Mouse (Mus musculus) left cerebral cortex, adult 8-10 months (tissue): Measurements from ENCODE around the gene Cfap100. TPM values are rescaled to one million over a fixed set of nuclear protein-coding genes. Genes with fewer than 3 reads are reported as not detected.

ENCODE experiments used
- DNase-seq, 2 experiments: peaks; one replicate each; pipeline ENCODE4 v3.0.0; 2022; ENCODE audit warnings: low spot score in 2 of 2
- total RNA-seq, 4 experiments: library from RNA; stranded (reverse); gene quantifications; 2 replicates each; pipeline ENCODE4 v1.2.4; 2022

Cfap100 gene
- total RNA-seq, 4 experiments from 2014 or later: 4.3 to 5.8 (median 5.1) TPM

DNA sequence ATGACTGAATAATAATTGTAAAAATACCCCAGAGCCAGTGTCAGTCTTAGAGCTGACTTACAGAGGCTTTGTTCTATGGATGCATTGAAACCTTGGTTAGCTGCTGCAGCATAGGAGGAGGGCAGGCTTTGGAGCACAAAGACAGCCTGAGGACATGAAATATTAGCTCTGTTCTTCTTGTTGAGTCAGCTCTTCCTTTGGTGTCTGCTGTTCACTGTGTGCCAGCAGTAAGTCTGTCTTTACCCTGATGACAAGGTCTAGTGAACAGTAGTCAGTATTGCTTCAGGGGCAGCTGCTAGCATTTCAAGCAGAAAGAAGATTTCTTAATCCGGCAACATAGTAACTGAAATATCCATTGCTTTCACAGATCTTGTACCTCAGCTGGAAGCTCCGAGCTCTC is 47.1 kb downstream of the Cfap100 start:
- no peak for DNase-seq

DNA sequence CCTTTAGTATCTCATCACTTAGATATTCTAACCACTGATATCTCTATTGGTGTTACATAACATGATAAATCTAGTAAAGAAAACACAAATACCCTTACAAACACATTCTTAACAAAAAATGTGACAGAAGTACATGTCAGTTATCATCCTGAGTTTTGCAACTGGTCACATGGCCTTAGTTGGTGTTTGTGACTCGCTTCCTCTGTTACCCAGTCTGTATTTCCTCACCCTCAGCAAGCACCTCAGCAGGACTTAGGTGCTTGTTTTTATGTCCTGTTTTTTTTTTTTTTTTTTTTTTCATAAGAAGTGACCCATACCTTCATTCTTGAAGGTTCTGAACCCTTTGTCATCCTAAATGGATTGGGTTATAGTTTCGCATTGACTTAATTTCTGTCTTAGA is 50.9 kb downstream of the Cfap100 start:
- no peak for DNase-seq

DNA sequence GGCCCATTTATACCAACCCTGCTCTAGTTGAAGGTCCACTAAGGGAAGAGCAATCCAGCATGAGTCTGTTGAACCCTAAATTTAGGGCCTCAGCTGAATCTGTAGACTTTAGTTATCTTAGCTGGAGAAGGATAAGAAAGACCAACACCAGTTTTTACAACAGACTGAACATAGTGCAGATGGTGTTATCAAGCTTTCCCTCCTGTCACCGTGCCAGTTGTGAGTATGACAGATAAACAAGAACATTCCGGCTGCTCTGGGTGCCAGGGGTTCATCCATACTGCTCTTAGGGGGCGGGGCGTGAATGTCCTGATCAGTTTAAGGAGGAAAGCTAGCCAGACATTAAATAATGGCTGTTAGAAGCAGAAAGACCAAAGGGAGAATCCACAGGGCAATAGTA is 54.0 kb downstream of the Cfap100 start:
- no peak for DNase-seq

DNA sequence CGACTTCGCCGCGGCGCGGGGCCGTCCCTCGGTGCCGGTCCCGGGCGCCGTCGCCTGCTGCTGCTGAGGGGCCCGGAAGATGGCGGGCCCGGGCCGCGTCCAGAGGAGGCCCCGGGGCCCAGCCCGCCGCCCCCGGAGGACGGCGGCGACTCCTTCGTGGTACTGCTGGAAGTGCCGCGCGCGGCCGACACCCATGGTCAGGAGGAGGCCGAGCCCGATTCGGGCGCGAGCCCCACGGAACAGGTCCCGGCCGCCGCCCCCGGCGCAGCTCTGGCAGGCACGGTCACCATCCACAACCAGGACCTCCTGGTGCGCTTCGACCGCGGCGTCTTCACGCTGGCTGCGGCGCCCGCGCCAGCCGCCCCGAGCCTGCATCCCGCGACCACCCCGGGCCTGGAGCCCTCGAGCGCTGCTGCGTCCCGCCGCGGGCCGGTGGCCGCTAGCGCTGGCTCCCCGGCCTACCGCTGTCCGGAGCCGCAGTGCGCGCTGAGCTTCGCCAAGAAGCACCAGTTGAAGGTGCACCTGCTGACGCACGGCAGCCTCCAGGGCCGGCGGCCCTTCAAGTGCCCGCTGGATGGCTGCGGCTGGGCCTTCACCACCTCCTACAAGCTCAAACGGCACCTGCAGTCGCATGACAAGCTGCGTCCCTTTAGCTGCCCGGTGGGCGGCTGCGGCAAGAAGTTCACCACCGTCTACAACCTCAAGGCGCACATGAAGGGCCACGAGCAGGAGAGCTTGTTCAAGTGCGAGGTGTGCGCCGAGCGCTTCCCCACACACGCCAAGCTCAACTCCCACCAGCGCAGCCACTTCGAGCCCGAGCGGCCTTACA is 58.7 kb downstream of the Cfap100 start:
- DNase-seq: peak; percentile 28 to 39

DNA sequence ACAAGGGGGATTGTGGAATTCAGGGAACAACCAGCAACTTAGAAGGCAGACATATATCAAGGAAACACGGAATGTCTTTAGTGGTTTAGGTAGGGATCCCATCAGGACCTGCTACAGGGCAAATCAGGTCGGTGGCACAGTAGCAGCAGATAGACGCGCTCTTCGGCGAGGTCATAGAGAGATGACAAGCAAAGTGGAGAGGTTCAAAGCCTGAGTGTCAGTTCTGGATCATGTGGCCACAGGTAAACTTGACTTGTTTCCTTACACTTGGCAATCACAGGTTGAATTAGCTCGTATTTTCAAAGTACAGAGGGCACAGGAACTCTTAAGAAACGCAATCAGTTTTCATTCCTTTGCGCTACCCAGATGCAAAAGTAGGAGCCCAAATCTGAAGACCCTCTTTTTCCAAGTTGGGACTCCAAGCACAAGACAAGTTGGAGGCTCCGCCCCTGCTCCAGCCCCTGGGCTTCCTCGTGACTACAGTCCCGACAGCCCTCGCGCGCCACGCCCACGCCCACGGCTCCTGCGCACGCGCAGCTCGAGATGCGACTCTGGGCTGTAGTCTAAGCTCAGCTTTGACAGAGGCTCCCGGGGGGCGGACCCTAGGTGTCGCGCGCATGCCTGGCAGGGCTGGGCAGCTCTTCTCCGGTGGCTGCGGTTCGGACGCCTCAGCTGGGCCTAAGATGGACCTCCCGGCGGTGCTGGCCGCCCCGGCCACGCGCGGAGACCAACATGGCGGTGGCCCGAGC is 59.4 kb downstream of the Cfap100 start, which contains the start of gene Zxdc:
TSS of gene Zxdc (plus strand) at position 517 of the 749 bp plus-strand sequence.
- DNase-seq: peak; percentile 99 to 100

DNA sequence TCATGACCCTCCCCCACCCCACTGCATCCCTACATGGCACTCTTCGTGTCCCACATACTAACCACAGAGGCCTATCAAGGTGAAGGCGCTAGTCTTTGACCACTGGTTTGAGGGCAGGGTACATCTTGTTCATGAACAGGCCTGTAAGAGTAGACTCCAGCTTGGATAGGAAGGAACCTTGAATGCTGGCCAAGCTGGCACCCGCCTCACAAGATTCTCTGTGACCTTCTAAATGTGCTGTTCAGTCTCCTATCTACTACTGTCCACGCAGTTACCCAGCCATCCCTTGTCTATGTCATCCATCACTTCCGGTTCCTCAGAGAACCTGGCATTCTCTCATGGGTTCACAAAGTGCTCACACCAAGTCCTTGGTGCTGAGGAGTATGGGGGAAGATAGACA is 65.3 kb downstream of the Cfap100 start:
- no peak for DNase-seq

DNA sequence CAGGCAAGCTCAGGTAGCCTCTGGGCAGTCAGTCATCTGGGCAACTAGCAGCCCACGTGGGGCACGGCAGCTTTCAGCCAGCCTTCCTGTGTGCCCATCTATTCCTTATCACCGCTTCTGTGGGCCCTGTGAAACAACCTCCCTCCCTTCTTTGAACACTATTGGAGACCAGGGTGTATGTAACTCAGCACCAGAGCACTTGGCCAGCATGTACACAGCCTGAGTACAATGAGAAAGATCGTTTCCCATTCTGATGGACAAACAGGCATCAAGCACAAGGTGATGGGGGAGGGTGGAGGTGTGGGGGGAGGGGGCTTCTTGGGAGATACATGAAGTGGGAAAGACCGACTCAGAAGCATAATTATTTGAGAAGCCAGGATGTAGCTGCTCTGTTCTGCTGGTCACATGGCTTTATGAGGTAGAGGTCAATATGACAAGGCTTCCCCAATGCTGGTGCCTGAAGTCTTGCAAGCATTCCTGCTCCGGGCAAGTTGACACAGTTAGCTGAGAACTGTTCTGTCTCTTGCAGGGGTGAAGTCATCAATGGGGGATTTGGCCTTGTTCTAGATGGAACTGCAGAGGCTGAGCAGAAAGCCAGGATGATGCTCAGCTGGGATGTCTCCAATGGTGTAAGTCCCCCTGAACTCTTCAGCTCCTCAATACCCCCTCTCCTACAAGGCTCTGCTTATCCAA is 67.5 kb downstream of the Cfap100 start:
- no peak for DNase-seq

DNA sequence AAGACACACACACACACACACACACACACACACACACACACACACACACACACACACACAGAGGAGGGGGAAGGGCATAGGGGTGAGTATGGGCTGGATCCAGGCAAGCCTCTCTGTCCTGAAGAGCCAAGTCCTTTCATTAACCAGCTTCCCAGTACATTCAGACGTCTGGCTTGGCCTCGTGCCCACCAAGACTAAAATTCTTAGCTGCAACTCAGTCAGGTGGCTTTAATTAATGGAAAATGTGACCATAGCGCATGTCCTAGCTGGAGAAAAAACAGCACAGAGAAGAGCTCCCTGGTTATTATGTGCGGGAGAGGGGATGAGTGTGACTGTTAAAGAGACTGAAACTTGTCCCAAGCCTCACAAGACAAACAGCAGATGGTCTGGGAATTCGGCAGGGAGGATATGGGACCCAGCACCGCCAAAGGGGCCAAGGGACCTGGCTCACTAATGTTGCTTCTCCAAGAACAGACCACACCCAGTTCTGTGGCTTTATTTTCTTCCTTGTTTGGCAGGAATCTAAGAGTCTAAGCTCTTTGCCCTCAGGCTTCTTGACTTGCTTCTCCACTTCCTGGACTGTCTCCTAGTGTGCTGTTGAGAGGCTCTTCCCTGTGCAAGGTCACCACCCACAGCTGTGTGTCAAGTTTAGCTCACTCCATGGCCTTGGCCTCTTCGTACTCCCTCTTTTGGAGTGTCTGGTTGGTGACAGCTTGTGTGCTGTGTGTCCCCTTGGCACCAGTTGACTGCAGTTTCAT is 68.4 kb downstream of the Cfap100 start:
- no peak for DNase-seq

DNA sequence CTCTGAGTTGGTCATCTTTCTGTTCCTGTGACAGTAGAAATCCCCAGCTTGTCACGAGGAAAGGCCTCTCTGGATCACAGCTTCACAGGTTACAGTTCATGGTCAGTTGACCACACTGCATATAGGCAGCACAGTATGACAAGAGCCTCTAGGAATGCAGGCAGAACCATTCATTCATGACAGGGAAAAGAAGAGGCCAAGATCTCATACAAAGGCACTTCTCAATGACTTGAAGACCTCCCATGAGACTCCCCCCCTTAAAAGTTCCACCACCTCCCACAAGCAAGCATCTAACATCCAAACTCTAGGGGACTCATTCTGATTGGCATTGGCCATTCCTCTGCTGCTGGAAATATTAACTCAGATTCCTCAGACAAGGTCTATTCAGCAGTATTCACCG is 69.2 kb downstream of the Cfap100 start:
- no peak for DNase-seq

DNA sequence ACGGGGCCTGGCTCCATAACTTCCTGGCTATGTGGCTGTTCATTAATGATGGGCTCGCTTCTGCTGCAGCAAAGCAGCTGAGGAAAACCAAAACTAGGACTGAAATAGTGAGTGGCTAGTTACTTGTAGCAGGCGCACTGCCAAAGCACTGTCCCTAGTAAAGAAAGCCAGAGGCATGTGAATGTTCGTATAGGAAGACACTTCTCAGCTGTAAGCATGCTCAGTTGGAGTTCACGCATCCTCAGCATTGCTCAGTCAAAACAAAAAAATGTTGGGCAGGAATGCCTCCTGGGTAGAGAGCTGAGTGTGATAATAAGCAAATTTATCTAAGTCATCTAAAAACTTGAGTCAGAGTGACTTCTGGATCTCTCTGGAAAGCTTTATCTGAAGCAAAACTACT is 70.5 kb downstream of the Cfap100 start:
- DNase-seq: no peak

Other genes with a start within 250 kb of the Cfap100 start
- not detected for gene V1ra8, start 226.0 kb downstream of the Cfap100 start, total RNA-seq
- not detected for gene Vmn1r53, start 204.4 kb downstream of the Cfap100 start, total RNA-seq
- not detected for gene Vmn1r54, start 182.5 kb downstream of the Cfap100 start, total RNA-seq
- not detected for gene BC048671, start 127.6 kb downstream of the Cfap100 start, total RNA-seq
- gene Chst13, start 103.6 kb downstream of the Cfap100 start, total RNA-seq: under 1 TPM in 1 of 4 experiments, not detected in 3; 0.22 TPM
- gene Uroc1, start 95.5 kb downstream of the Cfap100 start, total RNA-seq: not detected
- gene Zxdc, start 59.3 kb downstream of the Cfap100 start, total RNA-seq: 10 to 100 TPM; 28.3 to 32.6 (median 29.6) TPM
- 10 to 100 TPM; 28.0 to 33.1 (median 29.4) TPM for gene Klf15, start 33.8 kb upstream of the Cfap100 start, total RNA-seq
- gene Aldh1l1, start 57.6 kb upstream of the Cfap100 start, total RNA-seq: 10 to 100 TPM; 44.9 to 68.4 (median 49.3) TPM
- 1 to 10 TPM; 5.4 to 8.5 (median 7.0) TPM for gene Slc41a3, start 175.9 kb upstream of the Cfap100 start, total RNA-seq